In the genomic region with DNA sequence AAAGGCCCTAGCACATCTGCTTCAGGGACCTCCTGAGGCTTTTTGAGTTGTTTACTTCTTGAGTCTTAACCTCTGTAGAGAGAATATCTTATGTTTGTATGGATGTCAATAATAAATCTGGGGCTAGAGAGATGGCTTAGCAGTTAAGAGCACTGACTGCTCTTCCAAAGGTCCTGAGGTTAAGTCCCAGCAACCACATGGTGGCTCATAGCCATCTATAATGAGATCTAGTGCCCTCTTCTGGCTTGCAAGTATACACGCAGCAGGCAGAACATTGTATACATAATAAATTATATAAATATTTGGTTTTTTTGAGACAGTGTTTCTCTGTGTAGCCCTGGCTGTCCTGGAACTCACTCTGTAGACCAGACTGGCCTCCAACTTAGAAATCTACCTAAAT, we compare ENCODE assay signal across 9 mouse cellular contexts. TPM values are rescaled to one million over a fixed set of nuclear protein-coding genes. Genes with fewer than 3 reads are reported as not detected.
DNase-seq lines count a peak whose midpoint lies in the region; ATAC-seq and TF ChIP-seq lines count a peak whose summit lies in the region.
"Had no signal": no experiment of that assay in that cellular context is flagged by ENCODE, and none has a peak within 500 bp of the region (broad histone marks: within the 10 kb centered on the region; RNA-seq: fewer than 3 reads in every experiment).

No protein-coding gene starts in this region.

- no peak overlapping the region for H3K4me2 ChIP-seq in kidney, embryonic 16.5 days (replicated peaks; ENCODE audit: low read depth, low read length)
- H3K4me2 ChIP-seq in liver, postnatal 0 days (ENCODE audit: low read depth, low read length) = no peak overlapping the region
- H3K4me2 ChIP-seq: hindbrain, embryonic 15.5 days; midbrain, embryonic 15.5 days had no signal

- H3K4me3 ChIP-seq in kidney, embryonic 16.5 days (ENCODE audit: low read length) = no peak overlapping the region
- H3K4me3 ChIP-seq in liver, postnatal 0 days (ENCODE audit: low read depth, low read length) = no peak overlapping the region
- H3K4me3 ChIP-seq: hindbrain, embryonic 15.5 days; midbrain, embryonic 15.5 days had no signal

- H3K27ac ChIP-seq in kidney, embryonic 16.5 days (ENCODE audit: low read length) = no peak overlapping the region
- H3K27ac ChIP-seq in liver, postnatal 0 days (ENCODE audit: low read depth) = peak overlapping the region; percentile 50; the same call in 1 of the 2 replicates
- H3K27ac ChIP-seq: hindbrain, embryonic 15.5 days; midbrain, embryonic 15.5 days had no signal

- no peak for TF ChIP-seq EP300 in liver, postnatal 0 days (IDR thresholded peaks at IDR 0.05; ENCODE audit: low read depth)

- peak; percentile 76 for TF ChIP-seq CTCF in liver, postnatal 0 days (IDR thresholded peaks at IDR 0.05; ENCODE audit: low read depth)

- peak; percentile 44 for DNase-seq in kidney, adult 9 months
- DNase-seq in CD4-positive, CD25-positive, alpha-beta regulatory T cell, adult 2 months (ENCODE audit: low read depth, low spot score) = peak; percentile 59
- DNase-seq in R1 (ENCODE audit: low read depth, low spot score) = peak; percentile 46
- DNase-seq in liver, postnatal 0 days = no peak
- no peak for DNase-seq in urinary bladder, postnatal 36 days (ENCODE audit: low spot score in 2 of 2)
- DNase-seq in ovary, postnatal 36 days (ENCODE audit: low spot score) = no peak

- no peak for ATAC-seq in kidney, embryonic 16.5 days (ENCODE audit: low FRiP score, low TSS enrichment)
- ATAC-seq in liver, postnatal 0 days = no peak
- ATAC-seq: midbrain, embryonic 15.5 days had no signal

- no peaks in the 10 kb centered on the region for H3K4me1 ChIP-seq in kidney, embryonic 16.5 days (ENCODE audit: insufficient read depth, low read length)
- peaks cover 32% of the 10 kb centered on the region for H3K4me1 ChIP-seq in liver, postnatal 0 days (ENCODE audit: insufficient read depth)
- H3K4me1 ChIP-seq: hindbrain, embryonic 15.5 days; midbrain, embryonic 15.5 days had no signal

- no peaks in the 10 kb centered on the region for H3K36me3 ChIP-seq in kidney, embryonic 16.5 days (ENCODE audit: insufficient read depth, low read length)
- no peaks in the 10 kb centered on the region for H3K36me3 ChIP-seq in liver, postnatal 0 days (replicated peaks; ENCODE audit: insufficient read depth, low read length)
- H3K36me3 ChIP-seq: hindbrain, embryonic 15.5 days; midbrain, embryonic 15.5 days had no signal

- WGBS in kidney, embryonic 16.5 days = 7% methylated on average over 1 of the region's 1 CpGs
- WGBS in liver, postnatal 0 days (ENCODE audit: insufficient replicate concordance) = 3% methylated on average over 1 of the region's 1 CpGs

- H3K27me3 ChIP-seq in kidney, embryonic 16.5 days (ENCODE audit: insufficient read depth, low read length) = no peaks in the 10 kb centered on the region
- H3K27me3 ChIP-seq in liver, postnatal 0 days (ENCODE audit: insufficient read depth, low read length) = no peaks in the 10 kb centered on the region
- H3K27me3 ChIP-seq: hindbrain, embryonic 15.5 days; midbrain, embryonic 15.5 days had no signal

- H3K9ac ChIP-seq in kidney, embryonic 16.5 days (replicated peaks; ENCODE audit: low read length) = no peak overlapping the region
- H3K9ac ChIP-seq in liver, postnatal 0 days (replicated peaks) = no peak overlapping the region
- H3K9ac ChIP-seq: hindbrain, embryonic 15.5 days; midbrain, embryonic 15.5 days had no signal

- no peaks in the 10 kb centered on the region for H3K9me3 ChIP-seq in kidney, embryonic 16.5 days (ENCODE audit: low read length)
- H3K9me3 ChIP-seq in liver, postnatal 0 days (ENCODE audit: low read length) = no peaks in the 10 kb centered on the region
- H3K9me3 ChIP-seq: hindbrain, embryonic 15.5 days; midbrain, embryonic 15.5 days had no signal

RNA-seq across cellular contexts. Expression of gene Clk3, which starts 8.5 kb away (rescaled TPM):
- polyA plus RNA-seq in kidney, embryonic 16.5 days (2015; fragmentation: Nextera tagmentation; extraction: Ambion mirVana) = 82.0 and 90.0 TPM in 2 replicates
- polyA plus RNA-seq in liver, postnatal 0 days (2015; fragmentation: Nextera tagmentation; extraction: Ambion mirVana) = 40.2 and 40.4 TPM in 2 replicates

Comparison
In these comparisons a context has a peak if more than half of its experiments do, and no peak if none do; other contexts are left out.
1. DNase-seq: peak in kidney, adult 9 months (single experiment), CD4-positive, CD25-positive, alpha-beta regulatory T cell, adult 2 months (single experiment) and R1 (single experiment); none in liver, postnatal 0 days (single experiment), urinary bladder, postnatal 36 days (0 of 2) and ovary, postnatal 36 days (single experiment).